Mouse (Mus musculus) cortical plate, adult 2 months (tissue): ENCODE results near the gene Ccdc85b. TPM values are rescaled to one million over a fixed set of nuclear protein-coding genes. Genes with fewer than 3 reads are reported as not detected.

ENCODE experiments used
- H3K27ac ChIP-seq: fragments of 200-500 bp; 2 replicates; pipeline ENCODE4 v1.5.1; 2012; ENCODE audit warnings: low read length, control low read depth, inconsistent platforms; ENCODE audit not compliant: insufficient read depth
- H3K4me1 ChIP-seq: fragments of 200-500 bp; 2 replicates; pipeline ENCODE4 v1.6.1; 2011; ENCODE audit warnings: low read length; ENCODE audit not compliant: control insufficient read depth, insufficient read depth
- H3K4me3 ChIP-seq: fragments of 200-500 bp; 2 replicates; pipeline ENCODE4 v1.5.1; 2011; ENCODE audit warnings: mild to moderate bottlenecking, low read length, control low read depth; ENCODE audit not compliant: insufficient read depth
- CTCF ChIP-seq: fragments of 200-500 bp; IDR thresholded peaks from 2 replicates; pipeline ENCODE4 v1.5.1; 2011; ENCODE audit warnings: mild to moderate bottlenecking, control low read depth, low read length; ENCODE audit not compliant: insufficient read depth; ENCODE audit errors: extremely low read depth
- POLR2A ChIP-seq: fragments of 200-500 bp; IDR thresholded peaks from 2 replicates; pipeline ENCODE4 v1.6.1; 2011; ENCODE audit warnings: mild to moderate bottlenecking, low read length, control low read depth; ENCODE audit not compliant: insufficient read depth; ENCODE audit errors: extremely low read depth
- polyA plus RNA-seq: library from polyadenylated mRNA; depleted of rRNA; stranded (reverse); fragments of >200 nt; gene quantifications from 2 replicates; pipeline ENCODE4 v1.2.3, GENCODE M21; 2012

Ccdc85b gene
- polyA plus RNA-seq, 1 experiment: 23.8 TPM

DNA sequence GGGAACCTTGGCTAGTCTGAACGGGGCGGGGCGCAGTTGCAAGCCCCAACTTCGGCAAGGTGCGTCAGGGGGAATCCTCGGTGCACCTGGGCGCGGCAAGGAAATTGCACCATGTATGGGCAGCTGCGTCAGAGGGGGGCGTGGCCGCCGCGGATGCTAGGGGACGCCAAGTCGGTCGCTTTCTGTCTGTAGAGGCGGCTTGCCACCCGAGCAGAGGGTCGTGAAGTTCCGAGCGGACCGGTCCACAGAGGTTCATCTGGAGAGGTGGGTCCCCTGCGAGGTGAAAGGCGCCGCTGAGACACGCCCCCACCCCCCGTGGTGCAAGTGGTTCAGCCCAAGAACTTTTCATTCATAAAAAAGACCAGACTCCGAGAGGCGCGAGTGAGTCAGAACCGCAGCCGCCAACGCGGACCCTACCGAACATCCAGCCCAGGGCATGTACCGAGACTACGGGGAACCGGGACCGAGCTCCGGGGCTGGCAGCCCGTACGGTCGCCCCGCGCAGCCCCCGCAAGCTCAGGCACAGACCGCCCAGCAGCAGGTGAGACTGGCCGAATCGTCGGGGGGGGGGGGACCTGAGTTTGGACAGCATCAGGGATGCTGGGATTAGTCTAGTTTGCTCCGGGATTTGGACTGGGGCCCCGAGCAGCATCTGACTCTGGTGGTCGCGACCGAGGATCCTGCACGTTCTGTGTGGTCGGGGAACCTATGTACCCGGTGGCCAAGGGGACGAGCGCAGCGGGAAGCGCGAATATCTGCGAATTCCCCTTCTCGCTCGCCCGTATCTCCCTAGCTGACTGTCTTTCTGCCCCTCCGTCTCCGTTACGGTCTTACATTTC is 10.0 kb downstream of the Ccdc85b start, which contains the start of gene Fosl1:
Gene Fosl1, plus strand, starts transcription at position 33 of the 839 bp plus-strand sequence.
- H3K4me1 ChIP-seq: no peaks in the 10 kb centered on the region; the same call in 1 of the 2 replicates
- peak within 1 kb of the TSS; percentile 61 for H3K4me3 ChIP-seq
- TF ChIP-seq POLR2A (no peak), CTCF (no peak)
- H3K27ac ChIP-seq: no peak within 1 kb of the TSS

DNA sequence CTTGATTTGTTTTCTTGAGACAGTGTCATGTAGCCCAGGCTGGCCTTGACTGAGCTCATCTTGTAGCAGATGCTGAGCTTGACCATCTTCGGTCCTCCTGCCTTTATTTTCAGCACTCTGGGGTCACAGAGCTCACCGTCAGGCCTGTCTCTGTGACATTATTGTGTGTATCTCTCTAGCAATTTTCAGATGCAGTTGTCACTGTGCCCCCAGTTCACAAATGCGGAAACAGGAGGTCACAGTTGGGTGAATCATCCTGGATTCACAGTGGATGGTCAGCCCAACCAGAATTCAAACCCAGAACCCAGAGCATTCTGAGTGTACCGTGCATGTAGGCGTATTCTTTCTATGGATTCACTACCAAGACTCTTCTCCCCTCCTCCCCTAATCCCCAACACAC is 11.9 kb downstream of the Ccdc85b start:
- Histone ChIP-seq H3K27ac (no peak overlapping the region), H3K4me1 (no peaks in the 10 kb centered on the region; the same call in 1 of the 2 replicates)
- TF ChIP-seq CTCF (no peak), POLR2A (no peak)

DNA sequence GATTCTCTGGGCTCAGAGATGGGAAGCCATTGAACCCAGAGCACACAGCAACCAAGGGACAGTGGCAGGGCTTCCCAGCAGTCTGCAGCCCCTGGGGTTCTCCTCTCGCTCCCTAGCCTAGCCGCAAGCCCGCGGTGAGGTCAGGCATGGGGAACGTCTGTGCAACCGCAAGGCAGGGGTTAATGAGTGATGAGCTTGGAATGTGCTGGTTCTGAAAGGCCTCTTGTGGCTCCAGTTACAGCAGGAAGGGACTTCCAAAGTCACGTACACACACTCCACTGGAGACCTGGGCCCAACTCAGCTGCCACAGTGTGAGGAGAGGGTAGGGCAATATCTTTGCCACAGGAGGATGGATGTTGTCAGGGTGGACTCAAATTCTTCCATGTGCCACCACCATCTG is 12.7 kb downstream of the Ccdc85b start:
- Histone ChIP-seq H3K4me3 (no peak overlapping the region), H3K4me1 (no peaks in the 10 kb centered on the region; the same call in 1 of the 2 replicates), H3K27ac (no peak overlapping the region)
- TF ChIP-seq POLR2A (no peak), CTCF (no peak)

More for the DNA sequence above, 11.9 kb downstream of the Ccdc85b start:
- no peak overlapping the region for H3K4me3 ChIP-seq

DNA sequence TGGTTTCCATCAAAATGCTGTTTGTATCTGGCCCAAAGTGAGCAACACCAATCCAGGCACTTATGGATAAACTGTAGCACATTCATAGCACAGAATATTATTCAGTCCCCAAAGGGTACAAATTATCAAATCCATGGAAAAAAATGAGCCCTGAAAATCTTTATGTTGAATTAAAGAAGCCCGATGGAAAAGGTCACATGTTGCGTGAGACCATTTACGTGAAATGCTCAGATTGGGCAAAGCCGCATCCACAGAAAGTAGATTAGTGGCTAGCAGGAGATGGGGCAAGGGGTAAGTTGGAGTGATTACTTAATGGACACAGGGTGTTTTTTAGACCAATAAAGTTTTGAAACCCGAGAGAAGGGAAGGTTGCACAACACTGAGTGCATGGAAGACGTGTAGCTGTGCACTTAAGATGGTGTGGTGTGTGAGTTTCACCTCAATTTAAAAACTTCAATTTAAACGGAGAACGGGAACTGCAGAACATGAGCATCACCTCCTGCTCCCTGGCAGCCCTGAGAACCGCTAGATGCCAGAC is 13.3 kb downstream of the Ccdc85b start:
- Histone ChIP-seq H3K4me1 (no peaks in the 10 kb centered on the region; the same call in 1 of the 2 replicates), H3K27ac (no peak overlapping the region), H3K4me3 (no peak overlapping the region)
- no peak for TF ChIP-seq POLR2A
- no peak for TF ChIP-seq CTCF

DNA sequence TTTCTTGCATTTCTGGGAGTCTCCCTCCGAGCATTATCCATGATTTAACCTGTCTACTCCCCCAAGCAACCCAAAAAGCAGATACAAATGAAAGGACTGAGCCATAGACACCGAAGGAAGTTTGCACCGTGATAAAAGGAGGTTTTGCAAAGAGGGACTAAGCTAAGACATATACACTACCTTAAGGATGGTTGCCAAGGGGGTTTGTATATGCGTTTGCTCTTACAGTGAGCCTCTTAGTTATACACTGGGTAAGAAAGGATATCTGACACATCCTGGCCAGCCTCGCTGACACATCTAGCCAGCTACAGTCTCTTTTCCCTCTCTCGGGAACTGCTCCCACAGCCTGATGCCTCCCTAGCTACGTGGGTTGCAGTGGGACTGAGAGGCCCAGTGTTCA is 23.7 kb downstream of the Ccdc85b start:
- H3K4me1 ChIP-seq: no peaks in the 10 kb centered on the region
- TF ChIP-seq POLR2A (no peak), CTCF (no peak)
- no peak overlapping the region for H3K4me3 ChIP-seq
- H3K27ac ChIP-seq: no peak overlapping the region

DNA sequence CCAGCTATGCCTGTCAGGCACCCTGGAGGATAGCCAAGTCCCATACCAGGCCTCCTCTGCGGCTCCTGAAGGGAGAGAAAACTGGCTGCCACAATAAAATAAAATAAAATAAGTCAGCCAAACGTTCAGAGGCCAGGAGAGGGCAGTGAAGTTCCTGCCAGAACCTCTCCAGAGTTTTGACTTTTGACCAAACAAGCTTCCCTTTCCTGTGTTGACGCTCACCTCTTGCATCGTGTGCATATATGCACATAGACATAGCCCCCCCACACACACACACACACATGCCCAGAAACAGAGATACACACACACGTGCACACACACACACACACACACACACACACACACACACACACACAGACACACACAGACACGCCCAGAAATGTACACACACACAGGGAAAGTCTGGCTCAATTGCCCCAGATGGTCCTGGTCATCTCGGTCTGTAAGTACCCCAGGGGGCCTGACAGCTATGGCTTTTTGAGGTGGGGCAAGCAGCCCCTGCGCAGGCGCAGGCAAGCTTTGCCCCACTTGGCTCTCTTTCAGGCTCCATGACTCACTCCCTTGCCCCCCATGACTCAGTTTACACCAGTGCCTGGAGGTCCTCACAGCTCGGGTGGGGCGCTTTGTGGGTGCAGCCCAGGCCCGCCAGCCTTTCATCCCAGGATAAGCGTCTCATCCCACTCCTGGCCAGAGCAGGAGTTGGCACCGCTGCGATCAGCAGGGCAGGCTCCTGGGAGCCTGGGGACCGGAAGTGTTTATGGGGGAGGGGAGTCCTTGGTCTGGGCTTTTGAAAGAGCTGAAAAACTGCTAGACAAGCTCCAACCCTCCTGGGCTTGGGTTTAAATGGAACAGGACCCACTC is 24.5 kb downstream of the Ccdc85b start:
- peak overlapping the region; percentile 17; the same call in 1 of the 2 replicates for H3K4me3 ChIP-seq
- no peak overlapping the region for H3K27ac ChIP-seq
- no peaks in the 10 kb centered on the region for H3K4me1 ChIP-seq
- TF ChIP-seq CTCF (peak; percentile 13; the same call in 1 of the 2 replicates), POLR2A (no peak)

DNA sequence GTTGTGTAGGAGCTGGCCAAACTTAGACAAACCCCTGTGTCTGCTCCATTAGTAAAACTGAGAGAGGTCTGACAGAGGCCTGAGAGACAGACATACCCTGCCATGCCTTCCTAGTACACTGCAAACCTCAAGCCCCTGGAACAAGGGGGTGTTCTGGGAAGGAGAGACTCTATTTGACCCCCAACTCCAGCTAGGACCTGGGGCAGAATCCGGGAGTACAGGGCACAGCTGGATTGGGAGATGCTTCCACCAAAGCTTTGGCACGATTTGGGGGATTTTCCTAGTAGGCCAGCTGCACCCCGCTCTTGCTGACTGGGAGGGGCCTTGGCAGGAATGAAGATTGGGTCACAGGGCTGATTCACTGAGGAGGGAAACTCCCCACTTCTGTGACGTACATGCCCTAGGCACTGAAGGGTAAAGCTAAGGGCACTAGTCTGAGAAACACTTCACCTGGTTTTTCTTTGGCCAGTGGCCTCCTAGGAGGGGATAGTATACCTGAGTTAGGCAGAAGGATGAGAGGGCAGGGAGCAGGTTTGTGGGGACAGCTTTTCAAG is 25.7 kb downstream of the Ccdc85b start:
- Histone ChIP-seq H3K4me1 (no peaks in the 10 kb centered on the region), H3K4me3 (no peak overlapping the region), H3K27ac (no peak overlapping the region)
- no peak for TF ChIP-seq POLR2A
- no peak for TF ChIP-seq CTCF

DNA sequence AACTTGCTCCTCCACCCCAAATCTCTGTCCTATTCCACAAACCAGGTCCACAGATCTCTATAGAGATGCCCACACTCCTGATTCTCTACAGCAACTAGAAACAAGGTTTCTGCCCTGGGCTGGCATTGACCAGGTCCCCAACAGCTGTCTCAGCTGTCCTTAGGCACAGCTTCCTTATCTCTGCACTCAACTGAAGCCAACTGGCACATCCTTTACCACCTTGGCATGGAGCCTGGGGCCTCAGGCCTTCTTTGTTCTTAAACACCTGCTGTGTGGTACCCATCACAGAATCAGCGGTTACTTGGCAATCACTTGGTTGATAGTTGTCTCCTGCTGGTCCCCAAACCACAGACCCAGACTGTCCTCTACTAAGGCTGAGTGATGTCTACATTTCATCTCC is 27.3 kb downstream of the Ccdc85b start:
- no peak for TF ChIP-seq POLR2A
- no peak for TF ChIP-seq CTCF
- no peak overlapping the region for H3K4me3 ChIP-seq
- H3K4me1 ChIP-seq: peaks cover 3% of the 10 kb centered on the region; the same call in 1 of the 2 replicates
- H3K27ac ChIP-seq: no peak overlapping the region

DNA sequence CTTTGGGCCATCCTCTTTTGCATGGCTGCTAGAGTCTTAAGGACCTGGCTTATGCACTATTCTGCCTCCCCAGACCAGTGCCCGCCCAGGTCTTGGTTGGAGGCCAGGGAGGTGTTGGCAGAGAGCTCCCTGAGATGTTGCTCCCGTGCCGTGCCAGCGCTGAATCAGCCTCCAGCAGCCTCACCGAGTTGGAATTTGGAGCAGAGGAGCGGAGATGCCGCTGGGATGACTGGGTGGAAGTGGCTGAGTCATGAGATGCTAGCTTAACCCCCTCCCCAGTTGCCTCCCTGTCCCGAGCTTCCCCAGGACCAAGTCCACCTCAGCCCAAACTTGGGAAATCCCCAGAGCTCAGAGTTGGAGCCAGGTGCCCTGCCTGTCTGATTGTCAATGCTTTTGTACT is 27.9 kb downstream of the Ccdc85b start:
- no peak overlapping the region for H3K27ac ChIP-seq
- no peak overlapping the region for H3K4me3 ChIP-seq
- peaks cover 3% of the 10 kb centered on the region; the same call in 1 of the 2 replicates for H3K4me1 ChIP-seq
- TF ChIP-seq POLR2A: no peak
